Mouse (Mus musculus) ZHBTc4 (cell line): ENCODE data around the gene Plppr4.

Experiments used
- DNase-seq: peaks from one replicate; pipeline ENCODE4 v3.0.0-alpha.2; 2011; ENCODE audit warnings: low read depth, low spot score

Plppr4 gene

DNA sequence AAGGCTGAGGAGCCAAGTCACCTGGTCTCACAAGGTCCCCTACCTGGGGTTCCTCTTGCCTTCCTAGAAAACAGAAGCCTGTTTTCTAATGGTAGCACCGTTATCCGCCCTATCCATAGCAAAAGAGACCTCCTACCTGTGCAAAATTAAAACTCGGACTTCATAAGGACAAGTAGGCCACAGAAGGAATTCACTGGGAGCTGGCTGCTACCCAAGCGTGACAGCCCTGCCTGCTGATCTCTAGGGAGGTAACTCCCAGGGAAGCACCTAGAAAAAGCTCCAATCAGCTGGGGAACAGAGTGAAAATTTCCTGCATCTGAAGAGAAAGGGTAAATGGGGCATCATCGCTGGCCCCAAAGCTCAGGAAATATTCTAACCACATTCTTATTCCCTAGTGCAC lies at the start of gene Plppr4:
TSS of gene Plppr4 (minus strand) at position 349 of the 400 bp plus-strand sequence.
- DNase-seq: no peak

DNA sequence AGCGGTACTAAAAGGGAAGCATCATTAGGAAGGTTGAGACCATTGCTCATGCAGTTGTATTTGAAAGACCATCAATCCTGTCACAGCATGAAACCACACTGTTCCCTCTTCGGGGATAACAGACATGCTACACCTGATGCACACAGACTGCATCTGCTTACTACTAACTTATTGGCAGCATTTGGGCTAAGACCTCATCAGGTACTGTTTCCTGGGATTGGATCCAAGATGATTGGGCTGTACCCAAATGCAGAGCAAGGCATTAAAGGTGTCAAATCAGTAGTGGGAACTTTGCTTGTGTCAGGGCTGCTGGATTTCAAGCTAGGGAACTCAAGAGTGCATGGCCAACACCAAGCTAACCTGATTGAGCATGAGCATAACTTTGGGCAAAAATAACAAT lies 45.1 kb upstream of the Plppr4 start:
- DNase-seq: no peak

DNA sequence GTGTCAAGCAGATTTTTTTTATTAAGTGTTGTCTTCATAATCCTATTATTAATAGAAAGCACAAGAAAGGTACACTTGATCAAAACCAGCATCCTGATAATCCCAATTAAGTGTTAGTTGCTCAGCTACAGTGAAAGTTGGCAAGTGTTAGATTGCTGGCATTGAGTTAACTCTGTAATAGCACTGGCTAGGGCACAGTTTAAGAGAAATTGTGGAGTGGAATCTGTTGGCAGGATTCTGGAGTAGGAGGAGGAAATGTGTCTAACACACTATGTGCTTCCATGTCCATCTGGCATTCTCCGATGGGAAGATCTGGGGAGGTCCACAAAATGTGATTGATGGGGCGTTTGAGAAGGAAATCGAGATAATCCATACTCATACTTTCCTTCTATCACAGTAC lies 43.1 kb upstream of the Plppr4 start:
- DNase-seq: no peak

DNA sequence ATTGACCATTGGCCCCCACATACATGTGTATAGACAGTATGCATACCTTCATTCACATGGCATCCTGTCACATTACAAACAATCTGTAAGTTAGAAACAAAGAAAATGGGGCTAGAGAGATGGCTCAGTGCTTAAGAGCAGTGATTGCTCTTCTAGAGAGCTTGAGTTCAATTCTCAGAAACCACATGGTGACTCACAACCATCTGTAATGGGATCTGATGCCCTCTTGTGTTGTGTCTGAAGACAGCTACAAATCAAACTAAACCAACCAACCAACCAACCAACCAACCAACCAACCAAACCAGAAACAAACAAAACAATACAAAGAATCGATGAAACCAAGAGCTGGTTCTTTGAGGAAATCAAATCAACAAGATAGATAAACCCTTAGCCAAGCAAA lies 5.4 kb upstream of the Plppr4 start:
- DNase-seq: no peak

DNA sequence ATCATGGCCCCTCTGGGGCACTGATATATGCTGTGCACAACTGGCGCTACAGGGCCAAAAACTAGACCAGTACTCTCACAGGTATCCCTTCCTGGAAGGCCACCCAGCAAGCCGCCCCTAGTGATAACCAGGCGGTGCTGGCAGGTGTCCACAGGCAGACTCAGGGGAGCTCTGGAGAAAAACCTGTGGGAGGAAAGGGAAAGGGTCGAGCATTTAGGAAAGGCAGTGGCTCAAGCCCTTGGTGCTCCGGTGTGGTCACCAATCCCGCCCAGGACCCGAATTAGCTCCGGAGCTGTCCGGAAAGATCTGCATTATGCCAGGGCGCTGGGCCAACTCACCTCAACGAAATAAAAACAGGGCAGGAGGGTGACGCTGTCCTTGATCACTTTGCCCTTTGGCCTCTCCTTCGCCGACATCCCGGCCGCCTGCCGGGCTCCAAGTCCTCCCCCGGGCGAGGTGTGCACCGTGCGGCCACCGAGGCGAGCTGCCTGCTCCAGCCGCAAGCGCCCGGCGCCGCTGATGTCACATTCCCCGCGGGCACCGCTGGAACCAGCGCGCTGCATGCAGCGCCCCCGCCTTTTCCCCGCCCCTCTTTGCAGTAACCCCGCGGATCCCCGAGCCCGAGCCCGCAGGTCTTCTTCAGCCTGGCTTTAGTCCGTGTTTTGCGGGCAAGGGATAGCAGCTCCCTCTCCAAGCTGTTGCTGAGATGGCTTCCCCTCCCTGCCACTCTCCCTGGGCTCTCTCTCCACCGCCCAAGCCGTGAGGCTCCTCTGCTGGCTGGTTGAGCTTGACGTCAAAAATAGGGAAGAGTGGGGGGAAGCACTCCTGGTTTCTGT lies 772 bp downstream of the Plppr4 start:
- DNase-seq: peak; percentile 63

DNA sequence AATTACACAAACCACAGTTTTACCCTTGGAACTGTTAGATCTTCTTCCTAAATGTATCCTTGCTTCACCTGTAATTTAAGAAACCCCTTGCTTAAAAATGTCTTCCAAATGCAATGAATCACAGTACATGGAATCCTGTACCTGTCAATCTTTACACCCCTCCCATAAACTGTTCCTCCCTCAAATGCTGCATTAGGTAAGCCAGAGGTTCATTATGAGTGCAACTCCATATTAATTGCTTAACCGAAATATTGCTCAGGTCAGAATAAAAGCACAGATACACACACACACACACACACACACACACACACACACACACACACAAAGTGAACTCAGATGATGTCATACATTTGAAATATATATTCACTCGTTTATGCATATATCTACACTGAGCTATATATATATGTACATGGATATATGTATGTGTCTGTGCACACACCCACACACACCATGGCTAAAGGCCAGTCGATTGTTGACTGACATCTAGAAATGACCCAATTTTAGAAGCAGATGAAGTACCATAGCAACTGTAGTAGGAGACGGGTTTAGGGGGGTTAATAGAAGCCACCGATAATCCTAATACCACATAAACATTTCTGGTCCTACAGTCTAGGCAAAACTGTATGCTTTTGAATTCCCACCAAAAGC lies 1.6 kb downstream of the Plppr4 start:
- no peak for DNase-seq

DNA sequence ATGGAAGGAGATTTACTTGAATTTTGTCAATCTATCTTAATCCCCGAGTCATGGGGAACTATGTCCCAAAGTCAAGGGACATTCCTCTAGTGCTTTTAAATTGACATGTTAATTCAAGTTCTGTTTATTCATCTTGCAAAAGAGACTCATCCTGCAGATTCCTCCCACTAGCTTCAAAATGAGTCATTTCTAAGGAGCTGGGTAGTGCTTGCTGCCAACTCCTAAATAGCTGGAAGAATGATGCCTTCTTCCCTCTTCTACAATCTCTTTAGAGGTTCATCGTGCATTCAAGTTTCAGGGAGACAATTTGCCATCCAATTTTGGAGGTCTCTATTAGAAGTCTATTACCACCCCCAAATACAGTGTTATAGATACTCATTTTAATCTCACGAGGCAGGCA lies 3.3 kb downstream of the Plppr4 start:
- DNase-seq: no peak

DNA sequence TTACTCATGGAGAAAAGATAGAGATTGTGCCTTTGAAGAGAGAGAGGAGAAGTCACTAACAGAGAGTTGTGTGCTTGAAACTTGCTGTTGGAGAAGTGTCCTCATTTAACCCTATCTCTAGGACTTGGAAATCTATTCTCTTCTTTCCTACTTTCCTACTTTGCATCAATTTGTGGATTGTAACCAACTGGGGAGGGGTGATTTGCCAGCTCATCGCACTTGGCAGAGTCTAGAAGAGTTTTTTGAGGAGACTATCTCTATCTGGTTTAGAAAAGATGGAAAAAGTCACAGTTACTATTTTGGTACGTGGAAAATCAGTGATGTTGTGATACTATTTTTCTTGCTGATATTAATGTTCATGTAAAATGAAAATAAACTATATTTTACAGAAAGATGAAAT lies 6.7 kb downstream of the Plppr4 start:
- no peak for DNase-seq

DNA sequence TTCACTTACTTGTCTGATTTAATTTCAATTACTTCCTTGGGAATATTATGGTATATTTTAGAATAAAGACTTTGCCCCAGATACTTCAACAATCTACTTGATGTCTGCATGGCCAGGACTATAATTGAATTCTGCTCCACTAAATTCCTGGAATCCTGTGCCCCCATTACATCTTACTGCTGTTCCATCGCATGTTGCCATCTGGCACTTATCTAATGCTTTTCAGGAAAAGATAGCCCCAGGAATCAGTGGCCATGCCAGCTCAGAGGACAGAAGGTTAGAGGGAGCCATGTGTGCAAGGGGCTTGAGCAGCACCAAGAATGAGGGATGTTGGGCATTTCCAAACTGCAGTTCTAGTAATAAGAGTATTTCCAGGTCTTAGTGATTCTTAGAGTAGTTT lies 14.3 kb downstream of the Plppr4 start:
- no peak for DNase-seq

DNA sequence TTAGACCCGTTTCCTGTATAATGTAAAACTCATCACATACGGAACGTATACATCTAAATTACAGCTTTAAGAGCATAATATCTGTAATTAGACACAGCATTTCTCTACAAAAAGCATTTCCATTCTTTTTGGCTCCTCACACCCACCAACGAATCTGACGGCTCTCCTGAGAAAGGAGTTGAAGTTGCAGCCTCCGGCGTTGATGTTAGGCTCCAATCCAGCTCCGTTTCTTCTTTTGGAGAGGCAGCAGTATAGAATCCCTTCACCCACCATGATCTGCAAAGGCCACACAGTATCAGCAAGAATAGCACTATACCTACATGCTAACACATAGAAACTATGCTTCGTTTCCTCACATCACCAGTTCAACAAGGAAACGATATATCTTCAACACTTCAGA lies 29.2 kb downstream of the Plppr4 start:
- DNase-seq: no peak

DNA sequence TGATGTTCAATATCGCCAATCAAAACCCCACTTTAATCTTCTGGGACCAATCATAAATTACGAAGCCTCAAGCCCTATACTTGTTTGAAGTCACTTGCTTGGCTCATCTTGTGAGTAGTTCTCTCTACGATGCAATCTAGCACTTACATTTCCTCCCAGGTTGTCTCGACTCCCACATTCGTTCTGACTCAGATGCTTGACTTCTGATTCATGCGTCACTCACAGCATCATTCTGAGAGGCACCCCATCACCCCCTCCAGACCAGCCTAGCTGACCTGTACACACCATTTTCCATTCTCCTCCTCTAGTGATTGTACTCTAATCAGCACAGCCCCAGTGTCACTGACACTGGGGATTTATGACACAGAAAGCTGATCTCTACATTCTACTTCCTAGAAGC lies 31.2 kb downstream of the Plppr4 start:
- DNase-seq: no peak

DNA sequence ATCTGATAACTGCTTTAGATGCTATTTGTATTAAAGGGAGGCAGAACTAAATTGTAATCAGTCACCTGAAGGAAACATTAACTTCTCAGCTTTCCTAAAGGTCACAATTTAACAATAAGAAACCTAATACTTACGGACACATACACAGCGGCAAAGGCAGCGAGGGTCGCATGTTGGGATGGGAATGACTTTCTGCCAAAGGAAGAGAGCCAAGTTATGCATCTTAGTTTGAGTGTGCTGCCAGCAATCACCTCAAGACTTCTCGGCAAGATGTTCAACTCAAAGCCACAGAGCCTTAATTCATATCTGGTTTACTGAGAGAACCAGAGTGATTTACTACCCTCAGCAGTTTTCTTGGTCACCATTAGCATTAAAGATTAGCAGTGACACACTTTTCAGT lies 34.1 kb downstream of the Plppr4 start:
- DNase-seq: no peak

DNA sequence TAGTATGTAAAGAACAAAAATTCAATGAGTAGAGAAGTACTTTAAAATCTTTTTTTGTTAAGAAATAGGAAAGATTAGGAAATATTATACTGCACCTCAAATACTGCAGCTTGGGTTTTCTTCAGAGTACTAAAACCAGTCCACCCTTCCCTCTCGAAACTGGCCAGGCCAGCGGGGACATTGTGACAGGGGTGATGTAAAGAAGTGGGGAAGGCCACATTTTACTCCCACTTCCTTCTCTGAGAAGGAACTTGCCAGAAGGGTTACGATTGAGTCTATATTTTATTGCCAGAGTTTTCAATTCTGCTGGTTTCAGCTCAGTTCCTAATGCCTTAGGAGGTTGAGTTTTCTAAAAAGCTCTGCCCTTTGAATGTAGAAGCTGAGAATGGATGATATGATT lies 41.0 kb downstream of the Plppr4 start:
- DNase-seq: no peak

DNA sequence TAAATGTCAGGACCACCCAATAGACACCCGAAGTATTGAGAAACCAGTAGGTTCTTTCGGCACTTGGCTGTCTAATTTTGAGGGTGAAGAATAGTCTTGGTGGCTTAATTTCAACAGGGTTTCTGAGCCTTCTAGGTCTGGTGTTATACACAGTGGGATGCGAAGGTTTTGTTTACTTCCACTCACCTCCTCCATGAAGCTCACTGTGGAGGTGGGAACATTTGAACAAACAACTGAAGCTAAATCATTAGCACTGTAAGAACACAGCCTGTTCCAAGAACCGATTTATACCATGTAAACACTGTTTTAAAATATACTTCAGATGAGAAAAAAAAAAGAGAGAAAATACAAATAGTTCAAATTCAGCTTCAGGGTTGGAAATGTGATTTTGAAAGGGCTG lies 47.3 kb downstream of the Plppr4 start:
- no peak for DNase-seq

DNA sequence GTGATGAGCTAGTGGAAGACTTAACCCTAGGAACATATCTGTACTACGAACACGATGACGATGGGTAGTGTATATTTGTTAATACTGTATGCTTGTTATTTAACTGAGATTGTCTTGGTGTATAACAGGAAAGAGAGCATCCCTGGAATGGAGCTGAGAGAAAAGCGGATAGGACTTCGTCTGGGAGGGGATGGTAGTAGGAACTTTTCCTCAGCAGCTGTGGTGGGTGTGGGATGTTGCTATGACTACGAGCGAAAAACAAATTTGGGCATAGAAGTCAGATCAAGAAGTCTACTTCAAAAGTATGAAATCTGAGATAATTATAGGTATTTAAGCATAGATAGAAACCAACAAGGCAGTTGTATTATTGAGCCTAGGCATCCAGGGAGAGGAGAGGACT lies 48.6 kb downstream of the Plppr4 start:
- no peak for DNase-seq

DNA sequence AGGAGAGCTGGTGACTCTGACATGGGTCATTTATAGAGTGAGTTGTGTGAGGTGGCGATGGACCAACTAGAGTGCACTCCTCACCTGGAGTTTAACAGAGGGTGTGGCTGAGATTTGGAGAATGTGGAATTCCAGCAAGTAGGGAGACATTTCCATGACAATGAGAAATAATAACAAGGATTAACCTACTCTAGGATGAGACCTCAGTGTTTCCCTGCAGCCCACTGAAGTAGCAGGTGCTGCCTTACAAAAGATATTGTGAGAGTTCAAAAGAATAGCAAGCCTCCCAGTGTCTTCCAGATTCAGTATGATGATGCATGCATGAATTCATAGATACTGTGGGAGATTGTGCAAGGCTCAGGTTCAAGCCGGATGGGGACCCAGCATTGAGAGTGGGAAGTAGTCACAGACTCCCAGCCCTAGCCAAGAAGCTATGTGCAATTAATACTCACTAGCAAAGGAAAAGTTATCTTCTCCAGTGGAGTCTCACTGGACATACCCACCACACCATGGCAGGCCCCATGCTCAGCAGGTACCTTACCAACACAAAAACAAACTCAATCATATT lies 49.8 kb downstream of the Plppr4 start:
- peak; percentile 73 for DNase-seq

DNA sequence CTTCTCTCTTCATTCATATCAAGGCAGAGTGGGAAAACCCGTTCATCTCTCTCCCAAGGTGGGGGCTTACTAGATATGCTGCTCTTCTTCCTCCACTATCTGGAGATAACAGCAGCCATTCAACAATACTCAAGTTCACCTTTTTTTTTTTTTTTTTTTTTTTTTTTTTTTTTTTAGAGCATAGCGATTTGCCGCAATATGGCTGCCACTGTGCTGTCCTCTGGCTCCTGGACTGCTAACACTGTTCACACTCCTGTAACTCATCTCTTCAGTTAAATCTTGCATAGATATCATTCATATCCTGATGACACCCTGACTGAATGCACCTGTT lies 51.1 kb downstream of the Plppr4 start:
- no peak for DNase-seq

DNA sequence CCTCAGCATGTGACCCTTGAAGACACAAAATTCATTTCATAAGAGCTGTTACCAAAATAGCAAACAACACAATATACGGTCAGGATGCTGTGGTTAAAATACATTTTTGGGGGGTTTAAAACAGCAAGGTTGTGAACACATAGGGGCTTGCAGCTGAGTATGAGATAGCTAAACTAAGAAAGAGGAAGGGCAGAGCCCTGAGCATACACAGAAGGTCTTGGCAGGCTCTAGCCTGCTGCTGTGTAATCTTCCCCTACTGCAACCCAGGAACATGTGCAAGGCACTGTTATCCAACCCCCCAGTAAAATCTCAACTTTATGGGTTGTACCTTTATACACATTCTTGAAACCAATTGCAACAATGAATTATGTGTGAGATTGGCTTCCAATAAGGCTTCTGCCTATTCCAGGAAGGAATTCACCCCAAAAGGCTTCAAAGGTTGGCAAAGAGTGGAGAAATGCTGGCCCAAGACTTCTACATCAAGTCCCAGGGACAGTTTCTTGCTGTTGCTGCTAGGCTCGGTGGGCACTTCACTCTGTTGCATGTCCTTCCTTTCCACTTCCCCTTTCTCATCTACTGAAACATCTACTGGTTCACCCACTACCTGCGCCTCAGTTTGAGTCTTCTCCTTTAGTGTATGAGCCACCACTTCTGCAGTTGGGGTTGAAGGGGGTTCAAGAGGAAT lies 51.6 kb downstream of the Plppr4 start:
- no peak for DNase-seq

DNA sequence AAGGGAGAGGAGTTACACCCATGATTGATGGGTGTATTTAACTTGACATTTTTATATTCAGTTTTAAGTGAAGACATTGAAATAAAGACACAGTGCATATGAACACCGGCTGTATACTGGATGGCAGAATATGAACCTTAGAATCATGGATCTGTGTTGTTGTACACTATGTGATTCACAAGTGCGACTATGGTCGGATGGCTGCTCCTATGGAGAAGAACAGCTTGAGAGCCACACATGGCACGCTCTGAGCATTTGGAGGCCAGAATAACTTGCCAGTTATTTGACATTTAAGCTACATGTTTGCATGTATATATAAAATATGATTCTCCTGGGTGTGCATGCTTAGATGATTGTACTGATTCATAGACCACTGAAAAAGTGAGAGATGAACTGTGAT lies 53.1 kb downstream of the Plppr4 start:
- no peak for DNase-seq

DNA sequence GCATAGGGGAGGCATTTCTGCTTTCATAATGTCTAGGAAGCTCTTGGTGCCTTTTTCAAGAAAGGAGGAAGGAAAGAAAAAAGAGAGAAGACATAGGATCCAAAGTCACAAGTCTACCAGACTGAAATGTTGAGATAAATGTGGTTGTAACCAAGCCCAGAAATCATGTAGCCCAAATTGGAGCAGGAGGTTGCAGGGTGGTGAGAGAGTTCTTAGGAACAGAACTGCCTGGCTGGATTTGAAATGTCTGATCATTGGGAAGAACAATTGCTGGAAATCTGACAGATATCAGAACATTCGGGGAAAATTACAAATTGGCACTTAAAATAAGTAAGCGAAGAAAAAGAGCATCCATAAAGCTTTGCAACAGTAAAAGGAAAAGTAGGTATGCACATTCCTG lies 56.6 kb downstream of the Plppr4 start:
- DNase-seq: no peak

DNA sequence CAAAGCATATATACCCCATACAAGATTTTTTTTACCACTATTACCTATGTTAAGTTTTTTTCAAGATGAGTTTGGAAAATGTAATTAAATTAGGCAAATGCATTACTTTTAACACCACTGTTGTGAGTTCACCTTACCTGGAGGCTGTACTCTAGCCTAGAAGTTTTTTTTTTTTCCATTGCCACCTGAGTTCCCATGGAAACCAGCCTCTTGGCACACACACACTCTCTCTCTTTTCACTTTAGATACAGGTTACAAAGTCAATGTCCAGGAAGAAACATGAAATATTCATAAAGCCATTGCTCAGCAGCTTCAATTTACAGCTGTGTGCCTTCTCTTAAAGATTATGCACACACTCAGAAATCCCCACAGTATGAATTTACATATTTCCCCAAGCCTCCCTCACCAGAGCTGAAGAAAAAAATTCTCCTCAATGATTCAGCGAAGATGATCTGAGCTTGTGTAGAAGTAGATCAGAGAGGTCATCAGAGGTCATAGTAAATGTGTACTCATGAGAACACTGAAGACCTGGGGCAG lies 59.9 kb downstream of the Plppr4 start:
- DNase-seq: no peak

DNA sequence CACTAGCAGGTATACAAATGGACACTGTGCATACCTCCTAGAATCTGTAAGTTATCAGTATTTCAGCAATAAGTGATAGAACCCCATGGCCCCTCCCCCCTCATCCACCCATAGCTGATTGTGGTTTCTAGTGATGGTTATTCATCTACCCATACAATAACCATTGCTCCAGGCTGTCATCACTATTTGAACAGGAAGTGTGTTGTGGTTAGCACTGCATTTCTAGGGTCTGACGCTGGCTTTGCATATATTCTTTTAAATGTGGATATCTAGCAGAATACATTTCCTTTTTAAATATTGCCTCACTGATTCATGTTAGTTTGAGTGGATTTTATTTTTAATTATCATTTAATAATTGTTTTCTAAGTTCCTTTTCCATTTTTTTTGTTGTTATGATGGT lies 62.9 kb downstream of the Plppr4 start:
- DNase-seq: no peak
